Mouse (Mus musculus) spleen, postnatal 14 days (tissue): ENCODE results near the gene Dmrt3.

Experiments used
- DNase-seq, 2 experiments: peaks; one replicate each; pipeline ENCODE4 v3.0.0; 2021 to 2022; ENCODE audit warnings: low spot score in 2 of 2

Gene Dmrt3

GRCm38 (mm10) chr19:25622291-25623251 lies 12.5 kb downstream of the Dmrt3 start:
- peak; percentile 26 to 52 for DNase-seq

GRCm38 (mm10) chr19:25628490-25628889 lies 18.4 kb downstream of the Dmrt3 start:
- DNase-seq: peak in 1 of 2 experiments; percentile 28

GRCm38 (mm10) chr19:25635119-25635518 lies 25.0 kb downstream of the Dmrt3 start:
- no peak for DNase-seq

GRCm38 (mm10) chr19:25635622-25636244 lies 25.6 kb downstream of the Dmrt3 start:
- no peak for DNase-seq

GRCm38 (mm10) chr19:25638766-25639361 lies 28.8 kb downstream of the Dmrt3 start:
- DNase-seq: no peak

- DNase-seq: no peak
These were observed 31.7 kb downstream of the Dmrt3 start for GRCm38 (mm10) chr19:25641786-25642185.

GRCm38 (mm10) chr19:25647136-25647535 lies 37.0 kb downstream of the Dmrt3 start:
- DNase-seq: no peak

- DNase-seq: no peak
These were observed 38.6 kb downstream of the Dmrt3 start for GRCm38 (mm10) chr19:25648701-25649100.

- no peak for DNase-seq
These were observed 40.4 kb downstream of the Dmrt3 start for GRCm38 (mm10) chr19:25650474-25650873.

GRCm38 (mm10) chr19:25652560-25652959 lies 42.5 kb downstream of the Dmrt3 start:
- no peak for DNase-seq

- DNase-seq: no peak
These were observed 44.1 kb downstream of the Dmrt3 start for GRCm38 (mm10) chr19:25654034-25654749.

- DNase-seq: no peak
These were observed 55.6 kb downstream of the Dmrt3 start for GRCm38 (mm10) chr19:25665486-25666339.

- DNase-seq: no peak
These were observed 57.7 kb downstream of the Dmrt3 start for GRCm38 (mm10) chr19:25667836-25668235.

- no peak for DNase-seq
These were observed 59.6 kb downstream of the Dmrt3 start for GRCm38 (mm10) chr19:25669593-25670248.

GRCm38 (mm10) chr19:25670571-25671285 lies 60.6 kb downstream of the Dmrt3 start:
- DNase-seq: no peak

GRCm38 (mm10) chr19:25671681-25672080 lies 61.6 kb downstream of the Dmrt3 start:
- no peak for DNase-seq

GRCm38 (mm10) chr19:25672101-25672950 lies 62.2 kb downstream of the Dmrt3 start, which contains the start of gene Dmrt2:
TSS of gene Dmrt2 (plus strand) at chr19:25672411.
- no peak for DNase-seq
